Mouse (Mus musculus) embryonic facial prominence, embryonic 15.5 days (tissue): ENCODE measurements at regions not wholly inside any gene's neighbourhood (a gene's known extent, or its start where the extent isn't known, plus 50 kb on each side); places are given as distances from the start of the nearest gene placed in this dataset.

Experiments
- ATAC-seq: fragments of 200-750 bp; cut with Nextera tagmentation; 2 replicates; pipeline ENCODE4 v1.8.0; 2017; ENCODE audit warnings: low read depth, moderate TSS enrichment; ENCODE audit not compliant: insufficient number of reproducible peaks, low FRiP score, low TSS enrichment
- H3K27ac ChIP-seq: fragments of 300-500 bp; sonication (generic); replicated peaks from 2 replicates; pipeline ENCODE4 v1.5.1; 2015; ENCODE audit warnings: mild to moderate bottlenecking, inconsistent platforms
- H3K27me3 ChIP-seq: fragments of 300-500 bp; sonication (generic); 2 replicates; pipeline ENCODE4 v1.6.1; 2015; ENCODE audit warnings: inconsistent platforms
- H3K36me3 ChIP-seq: fragments of 300-500 bp; sonication (generic); 2 replicates; pipeline ENCODE4 v1.6.1; 2015; ENCODE audit warnings: mild to moderate bottlenecking, inconsistent platforms
- H3K4me1 ChIP-seq: fragments of 300-500 bp; sonication (generic); 2 replicates; pipeline ENCODE4 v1.6.1; 2015; ENCODE audit warnings: inconsistent platforms
- H3K4me2 ChIP-seq: fragments of 300-500 bp; sonication (generic); replicated peaks from 2 replicates; pipeline ENCODE4 v1.6.1; 2015; ENCODE audit warnings: mild to moderate bottlenecking, inconsistent platforms
- H3K4me3 ChIP-seq: fragments of 300-500 bp; sonication (generic); replicated peaks from 2 replicates; pipeline ENCODE4 v1.5.1; 2015; ENCODE audit warnings: mild to moderate bottlenecking, inconsistent platforms
- H3K9ac ChIP-seq: fragments of 300-500 bp; sonication (generic); 2 replicates; pipeline ENCODE4 v1.6.1; 2015; ENCODE audit warnings: inconsistent platforms
- H3K9me3 ChIP-seq: fragments of 300-500 bp; sonication (generic); replicated peaks from 2 replicates; pipeline ENCODE4 v1.6.1; 2016; ENCODE audit warnings: inconsistent platforms
- WGBS: fragments of 180-500 bp; shearing (Covaris S2); methylation state at CpG from one replicate; pipeline ENCODE4 v1.1.7; 2015; 5-methylcytosine and 5-hydroxymethylcytosine counted together

- Histone ChIP-seq H3K4me2 (no peak overlapping the region), H3K27ac (no peak overlapping the region), H3K9ac (no peak overlapping the region), H3K36me3 (no peaks in the 10 kb centered on the region), H3K4me1 (no peaks in the 10 kb centered on the region), H3K27me3 (no peaks in the 10 kb centered on the region), H3K9me3 (no peaks in the 10 kb centered on the region), H3K4me3 (no peak overlapping the region)
- 43% methylated on average over 2 of the region's 2 CpGs for WGBS
- no peak for ATAC-seq
These were observed 958.9 kb downstream of the Serpinb8 start for GRCm38 (mm10) chr1:108548721-108549120.

- no peaks in the 10 kb centered on the region for H3K36me3 ChIP-seq
- H3K27ac ChIP-seq, result no peak overlapping the region
- H3K27me3 ChIP-seq, result no peaks in the 10 kb centered on the region
- H3K4me2 ChIP-seq, result no peak overlapping the region
- H3K4me3 ChIP-seq, result no peak overlapping the region
- no peaks in the 10 kb centered on the region for H3K9me3 ChIP-seq
- H3K9ac ChIP-seq, result no peak overlapping the region
- WGBS, result 81% methylated on average over 1 of the region's 1 CpGs
- no peaks in the 10 kb centered on the region for H3K4me1 ChIP-seq
- no peak for ATAC-seq
These were observed 969.1 kb downstream of the Serpinb8 start for GRCm38 (mm10) chr1:108558882-108559281.

- no peak overlapping the region for H3K4me2 ChIP-seq
- H3K27ac ChIP-seq, result no peak overlapping the region
- H3K9ac ChIP-seq, result no peak overlapping the region
- H3K27me3 ChIP-seq, result no peaks in the 10 kb centered on the region
- H3K9me3 ChIP-seq, result no peaks in the 10 kb centered on the region
- no peaks in the 10 kb centered on the region for H3K36me3 ChIP-seq
- WGBS, result 40% methylated on average over 1 of the region's 1 CpGs
- ATAC-seq, result no peak
- no peaks in the 10 kb centered on the region for H3K4me1 ChIP-seq
- no peak overlapping the region for H3K4me3 ChIP-seq
These were observed 973.2 kb downstream of the Serpinb8 start for GRCm38 (mm10) chr1:108562981-108563380.

GRCm38 (mm10) chr1:108571977-108572376 is 982.2 kb downstream of the Serpinb8 start:
- Histone ChIP-seq H3K36me3 (no peaks in the 10 kb centered on the region), H3K9ac (no peak overlapping the region), H3K4me1 (no peaks in the 10 kb centered on the region), H3K4me3 (no peak overlapping the region), H3K9me3 (no peaks in the 10 kb centered on the region), H3K27ac (peak overlapping the region; percentile 58), H3K4me2 (no peak overlapping the region), H3K27me3 (no peaks in the 10 kb centered on the region)
- WGBS, result 25% methylated on average over 3 of the region's 3 CpGs
- peak; percentile 65 for ATAC-seq

GRCm38 (mm10) chr1:108572765-108573164 is 983.0 kb downstream of the Serpinb8 start:
- Histone ChIP-seq H3K4me2 (no peak overlapping the region), H3K4me1 (no peaks in the 10 kb centered on the region), H3K36me3 (no peaks in the 10 kb centered on the region), H3K27me3 (no peaks in the 10 kb centered on the region), H3K4me3 (no peak overlapping the region), H3K9me3 (no peaks in the 10 kb centered on the region), H3K27ac (no peak overlapping the region), H3K9ac (no peak overlapping the region)
- no peak for ATAC-seq

GRCm38 (mm10) chr1:108576806-108577205 is 987.0 kb downstream of the Serpinb8 start:
- no peak overlapping the region for H3K9ac ChIP-seq
- no peak for ATAC-seq
- 68% methylated on average over 6 of the region's 6 CpGs for whole genome bisulfite sequencing
- no peak overlapping the region for H3K4me2 ChIP-seq
- no peak overlapping the region for H3K4me3 ChIP-seq
- no peaks in the 10 kb centered on the region for H3K4me1 ChIP-seq
- H3K27ac ChIP-seq, result no peak overlapping the region
- no peaks in the 10 kb centered on the region for H3K27me3 ChIP-seq
- no peaks in the 10 kb centered on the region for H3K36me3 ChIP-seq
- H3K9me3 ChIP-seq, result no peaks in the 10 kb centered on the region

- Histone ChIP-seq H3K4me2 (no peak overlapping the region), H3K27ac (no peak overlapping the region), H3K4me3 (no peak overlapping the region), H3K9me3 (no peaks in the 10 kb centered on the region), H3K27me3 (no peaks in the 10 kb centered on the region), H3K36me3 (no peaks in the 10 kb centered on the region), H3K9ac (no peak overlapping the region), H3K4me1 (no peaks in the 10 kb centered on the region)
- WGBS, result 73% methylated on average over 3 of the region's 3 CpGs
- ATAC-seq, result no peak
These were observed 988.0 kb downstream of the Serpinb8 start for GRCm38 (mm10) chr1:108577793-108578192.

- ATAC-seq, result no peak
- Histone ChIP-seq H3K9me3 (no peaks in the 10 kb centered on the region), H3K9ac (no peak overlapping the region), H3K27ac (no peak overlapping the region), H3K36me3 (no peaks in the 10 kb centered on the region), H3K27me3 (no peaks in the 10 kb centered on the region), H3K4me3 (no peak overlapping the region), H3K4me2 (no peak overlapping the region), H3K4me1 (no peaks in the 10 kb centered on the region)
- 90% methylated on average over 3 of the region's 3 CpGs for WGBS
These were observed 1003.1 kb downstream of the Serpinb8 start for GRCm38 (mm10) chr1:108592720-108593422.

GRCm38 (mm10) chr1:108597129-108597528 is 1007.3 kb downstream of the Serpinb8 start:
- Histone ChIP-seq H3K4me3 (no peak overlapping the region), H3K4me1 (no peaks in the 10 kb centered on the region), H3K9ac (no peak overlapping the region), H3K9me3 (no peaks in the 10 kb centered on the region), H3K27ac (no peak overlapping the region), H3K4me2 (no peak overlapping the region), H3K27me3 (no peaks in the 10 kb centered on the region), H3K36me3 (no peaks in the 10 kb centered on the region)
- 90% methylated on average over 11 of the region's 11 CpGs for WGBS
- no peak for ATAC-seq
